Mouse (Mus musculus) right cerebral cortex, postnatal 4 days (tissue): ENCODE results near the gene Jun.

Experiments
- DNase-seq: peaks from one replicate; pipeline ENCODE4 v3.0.0-alpha.2; 2022

Jun gene

GRCm38 (mm10) chr4:95023350-95023953 is 28.6 kb downstream of the Jun start:
- peak; percentile 20 for DNase-seq

- no peak for DNase-seq
Observed at GRCm38 (mm10) chr4:95021649-95022637, 30.1 kb downstream of the Jun start.

GRCm38 (mm10) chr4:95020201-95020600 is 31.8 kb downstream of the Jun start:
- DNase-seq, result no peak

GRCm38 (mm10) chr4:95018221-95018620 is 33.8 kb downstream of the Jun start:
- DNase-seq, result no peak

- no peak for DNase-seq
Observed at GRCm38 (mm10) chr4:95012706-95013105, 39.3 kb downstream of the Jun start.

- DNase-seq, result no peak
Observed at GRCm38 (mm10) chr4:95012256-95012655, 39.8 kb downstream of the Jun start.

- DNase-seq, result peak; percentile 82
Observed at GRCm38 (mm10) chr4:95008175-95009057, 43.6 kb downstream of the Jun start.

- no peak for DNase-seq
Observed at GRCm38 (mm10) chr4:95007759-95008158, 44.3 kb downstream of the Jun start.

- no peak for DNase-seq
Observed at GRCm38 (mm10) chr4:95005251-95005830, 46.7 kb downstream of the Jun start.

- DNase-seq, result no peak
Observed at GRCm38 (mm10) chr4:95001043-95001775, 50.8 kb downstream of the Jun start.

- no peak for DNase-seq
Observed at GRCm38 (mm10) chr4:95000147-95000546, 51.9 kb downstream of the Jun start.

GRCm38 (mm10) chr4:94999249-94999648 is 52.8 kb downstream of the Jun start:
- no peak for DNase-seq
